Mouse (Mus musculus) heart, adult 2 months (tissue): ENCODE measurements at regions not wholly inside any gene's neighbourhood (a gene's known extent, or its start where the extent isn't known, plus 50 kb on each side); places are given as distances from the start of the nearest gene placed in this dataset.

Source experiments
- CTCF ChIP-seq: fragments of 200-600 bp; IDR thresholded peaks from 2 replicates; pipeline ENCODE4 v1.8.1; 2022; ENCODE audit warnings: antibody characterized with exemption, mild to moderate bottlenecking, moderate library complexity
- EP300 ChIP-seq: fragments of 200-500 bp; IDR thresholded peaks from 2 replicates; pipeline ENCODE4 v1.6.1; 2011; ENCODE audit warnings: low read depth, low read length, control low read depth; ENCODE audit not compliant: insufficient read depth
- POLR2A ChIP-seq: fragments of 200-500 bp; IDR thresholded peaks from 2 replicates; pipeline ENCODE4 v1.6.1; 2011; ENCODE audit warnings: mild to moderate bottlenecking, low read depth, low read length, control low read depth; ENCODE audit not compliant: insufficient read depth

- TF ChIP-seq POLR2A (no peak), CTCF (no peak), EP300 (no peak)
Observed at GRCm38 (mm10) chr8:126135100-126135499, 140.1 kb downstream of the Kcnk1 start.
